Comparison of ENCODE assay signal across 12 mouse cellular contexts in the genomic region with DNA sequence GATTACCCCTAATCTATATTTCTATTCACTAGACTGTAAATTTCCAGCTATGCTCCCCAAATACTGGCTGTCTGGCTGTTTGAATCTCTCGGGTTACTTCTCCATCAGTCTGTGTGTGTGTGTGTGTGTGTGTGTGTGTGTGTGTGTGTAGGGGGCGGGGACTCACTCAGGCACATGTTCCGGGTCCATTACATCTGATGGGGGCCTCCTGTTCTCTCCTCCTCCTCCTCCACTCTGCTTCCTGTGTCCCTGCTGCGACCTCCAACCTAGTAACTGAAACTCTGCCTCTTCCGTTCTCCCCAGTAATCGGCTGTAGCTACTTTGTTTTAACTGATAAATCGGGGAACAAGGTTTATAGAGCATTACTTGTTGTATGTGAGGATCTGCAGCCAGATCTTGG. TPM values are rescaled to one million over a fixed set of nuclear protein-coding genes. Genes with fewer than 3 reads are reported as not detected.
A peak's percentile ranks its signal among the peaks of the same experiment; 100 is the strongest.
DNase-seq lines count a peak whose midpoint lies in the region; ATAC-seq lines count a peak whose summit lies in the region.
"Had no signal": no experiment of that assay in that cellular context is flagged by ENCODE, and none has a peak within 500 bp of the region (broad histone marks: within the 10 kb centered on the region; RNA-seq: fewer than 3 reads in every experiment).

No protein-coding gene starts in this region.

- peaks cover 20% of the 10 kb centered on the region for H3K36me3 ChIP-seq in intestine, embryonic 15.5 days
- H3K36me3 ChIP-seq in intestine, embryonic 16.5 days (ENCODE audit: control insufficient read depth, insufficient read depth, low read length): peaks cover 18% of the 10 kb centered on the region
- H3K36me3 ChIP-seq in hindbrain, embryonic 14.5 days (replicated peaks; ENCODE audit: control insufficient read depth, insufficient read depth): peaks cover 90% of the 10 kb centered on the region

- WGBS in intestine, embryonic 15.5 days: 34% methylated on average over 7 of the region's 7 CpGs
- WGBS in intestine, embryonic 16.5 days: 41% methylated on average over 7 of the region's 7 CpGs
- 81% methylated on average over 7 of the region's 7 CpGs for WGBS in hindbrain, embryonic 14.5 days

- no peaks in the 10 kb centered on the region for H3K9me3 ChIP-seq in intestine, embryonic 15.5 days
- no peaks in the 10 kb centered on the region for H3K9me3 ChIP-seq in intestine, embryonic 16.5 days (ENCODE audit: control insufficient read depth, low read length)
- H3K9me3 ChIP-seq in hindbrain, embryonic 14.5 days (ENCODE audit: control insufficient read depth, low read length): no peaks in the 10 kb centered on the region
- H3K9me3 ChIP-seq: limb, embryonic 15.5 days; midbrain, embryonic 12.5 days had no signal

- no peaks in the 10 kb centered on the region for H3K27me3 ChIP-seq in intestine, embryonic 15.5 days (replicated peaks)
- H3K27me3 ChIP-seq in intestine, embryonic 16.5 days (replicated peaks; ENCODE audit: control insufficient read depth, insufficient read depth, low read length): no peaks in the 10 kb centered on the region
- no peaks in the 10 kb centered on the region for H3K27me3 ChIP-seq in hindbrain, embryonic 14.5 days (ENCODE audit: control insufficient read depth, insufficient read depth, low read length)
- H3K27me3 ChIP-seq: limb, embryonic 15.5 days; midbrain, embryonic 12.5 days had no signal

- no peak overlapping the region for H3K9ac ChIP-seq in intestine, embryonic 15.5 days
- H3K9ac ChIP-seq in intestine, embryonic 16.5 days (ENCODE audit: low read depth, low read length): no peak overlapping the region
- no peak overlapping the region for H3K9ac ChIP-seq in hindbrain, embryonic 14.5 days
- H3K9ac ChIP-seq: limb, embryonic 15.5 days; midbrain, embryonic 12.5 days had no signal

- H3K27ac ChIP-seq in intestine, embryonic 15.5 days: no peak overlapping the region
- H3K27ac ChIP-seq in intestine, embryonic 16.5 days (ENCODE audit: low read length): no peak overlapping the region
- H3K27ac ChIP-seq in brown adipose tissue, adult 24 weeks (replicated peaks; ENCODE audit: low read depth, low read length): peak overlapping the region; percentile 59; the same call in 1 of the 2 replicates
- H3K27ac ChIP-seq in hindbrain, embryonic 14.5 days: no peak overlapping the region
- H3K27ac ChIP-seq: limb, embryonic 15.5 days; midbrain, embryonic 12.5 days had no signal

- H3K4me2 ChIP-seq in intestine, embryonic 15.5 days (replicated peaks): no peak overlapping the region
- no peak overlapping the region for H3K4me2 ChIP-seq in intestine, embryonic 16.5 days (ENCODE audit: low read depth, low read length)
- no peak overlapping the region for H3K4me2 ChIP-seq in hindbrain, embryonic 14.5 days (replicated peaks)
- H3K4me2 ChIP-seq: limb, embryonic 15.5 days; midbrain, embryonic 12.5 days had no signal

- peak; percentile 56 for DNase-seq in CD4-positive helper T cell, adult 2 months (ENCODE audit: low read depth, low spot score)
- DNase-seq in naive thymus-derived CD4-positive, alpha-beta T cell, adult 2 months (ENCODE audit: low read depth): peak; percentile 49
- DNase-seq in left cerebral cortex, adult 9 months (ENCODE audit: low spot score in 2 of 2): no peak
- no peak for DNase-seq in hindbrain, embryonic 14.5 days (ENCODE audit: low spot score)
- no peak for DNase-seq in adipocyte (ENCODE audit: low spot score)
- DNase-seq: cerebellum, adult 9-11 months; gastrocnemius, postnatal 36 days had no signal

- ATAC-seq in intestine, embryonic 15.5 days: peak; percentile 59; the same call in 1 of the 2 replicates
- ATAC-seq in intestine, embryonic 16.5 days: no peak; the same call in 1 of the 2 replicates
- no peak for ATAC-seq in hindbrain, embryonic 14.5 days (ENCODE audit: low FRiP score)

- no peaks in the 10 kb centered on the region for H3K4me1 ChIP-seq in intestine, embryonic 15.5 days (replicated peaks)
- peaks cover 7% of the 10 kb centered on the region; the same call in 1 of the 2 replicates for H3K4me1 ChIP-seq in intestine, embryonic 16.5 days (ENCODE audit: control insufficient read depth, insufficient read depth, low read length)
- peaks cover 5% of the 10 kb centered on the region; the same call in 1 of the 2 replicates for H3K4me1 ChIP-seq in brown adipose tissue, adult 24 weeks (ENCODE audit: control insufficient read depth, insufficient read depth, insufficient read length, low read length)
- no peaks in the 10 kb centered on the region for H3K4me1 ChIP-seq in hindbrain, embryonic 14.5 days (replicated peaks; ENCODE audit: control insufficient read depth, insufficient read depth, low read length)
- H3K4me1 ChIP-seq: limb, embryonic 15.5 days; midbrain, embryonic 12.5 days had no signal

- no peak overlapping the region for H3K4me3 ChIP-seq in intestine, embryonic 15.5 days (replicated peaks)
- H3K4me3 ChIP-seq in intestine, embryonic 16.5 days (ENCODE audit: low read length): no peak overlapping the region
- no peak overlapping the region for H3K4me3 ChIP-seq in brown adipose tissue, adult 24 weeks (ENCODE audit: insufficient read depth, low read depth, low read length)
- H3K4me3 ChIP-seq in hindbrain, embryonic 14.5 days (replicated peaks; ENCODE audit: low read length): no peak overlapping the region
- H3K4me3 ChIP-seq: limb, embryonic 15.5 days; midbrain, embryonic 12.5 days had no signal

RNA-seq across cellular contexts. Expression of gene Rnf41, which starts 13.1 kb away (rescaled TPM):
- polyA plus RNA-seq in intestine, embryonic 15.5 days (2015; fragmentation: Nextera tagmentation; extraction: Ambion mirVana): 36.6 and 37.5 TPM in 2 replicates
- 43.2 and 43.3 TPM in 2 replicates for polyA plus RNA-seq in intestine, embryonic 16.5 days (2015; fragmentation: Nextera tagmentation; extraction: Ambion mirVana)
- 15.1 and 17.1 TPM in 2 replicates for polyA plus RNA-seq in brown adipose tissue, adult 24 weeks (2012; ENCODE audit: insufficient read depth, insufficient read length, missing spikeins)
- polyA plus RNA-seq in hindbrain, embryonic 14.5 days (2014; fragmentation: Nextera tagmentation; extraction: Ambion mirVana): 70.9 and 83.7 TPM in 2 replicates

RNA-seq across cellular contexts. Expression of gene Nabp2, which starts 13.3 kb away (rescaled TPM):
- polyA plus RNA-seq in intestine, embryonic 15.5 days (2015; fragmentation: Nextera tagmentation; extraction: Ambion mirVana): 87.9 and 97.1 TPM in 2 replicates
- 104 TPM in 2 replicates for polyA plus RNA-seq in intestine, embryonic 16.5 days (2015; fragmentation: Nextera tagmentation; extraction: Ambion mirVana)
- polyA plus RNA-seq in brown adipose tissue, adult 24 weeks (2012; ENCODE audit: insufficient read depth, insufficient read length, missing spikeins): 67.1 and 87.6 TPM in 2 replicates
- polyA plus RNA-seq in hindbrain, embryonic 14.5 days (2014; fragmentation: Nextera tagmentation; extraction: Ambion mirVana): 134 and 140 TPM in 2 replicates

RNA-seq across cellular contexts. Expression of gene Slc39a5, which starts 23.6 kb away (rescaled TPM):
- polyA plus RNA-seq in intestine, embryonic 15.5 days (2015; fragmentation: Nextera tagmentation; extraction: Ambion mirVana): 114 and 141 TPM in 2 replicates
- polyA plus RNA-seq in intestine, embryonic 16.5 days (2015; fragmentation: Nextera tagmentation; extraction: Ambion mirVana): 207 and 242 TPM in 2 replicates
- polyA plus RNA-seq in brown adipose tissue, adult 24 weeks (2012; ENCODE audit: insufficient read depth, insufficient read length, missing spikeins): not detected in 2 replicates
- 0.22 TPM in 1 of 2 replicates, not detected in the other for polyA plus RNA-seq in hindbrain, embryonic 14.5 days (2014; fragmentation: Nextera tagmentation; extraction: Ambion mirVana)
- polyA plus RNA-seq: midbrain, embryonic 12.5 days had no signal

RNA-seq across cellular contexts. Expression of gene Smarcc2, which starts 34.4 kb away (rescaled TPM):
- polyA plus RNA-seq in intestine, embryonic 15.5 days (2015; fragmentation: Nextera tagmentation; extraction: Ambion mirVana): 62.5 TPM in 2 replicates
- 46.6 and 51.1 TPM in 2 replicates for polyA plus RNA-seq in intestine, embryonic 16.5 days (2015; fragmentation: Nextera tagmentation; extraction: Ambion mirVana)
- 63.7 and 94.7 TPM in 2 replicates for polyA plus RNA-seq in brown adipose tissue, adult 24 weeks (2012; ENCODE audit: insufficient read depth, insufficient read length, missing spikeins)
- polyA plus RNA-seq in hindbrain, embryonic 14.5 days (2014; fragmentation: Nextera tagmentation; extraction: Ambion mirVana): 184 and 191 TPM in 2 replicates

RNA-seq across cellular contexts. Expression of gene Ankrd52, which starts 47.7 kb away (rescaled TPM):
- 10.0 and 11.5 TPM in 2 replicates for polyA plus RNA-seq in intestine, embryonic 15.5 days (2015; fragmentation: Nextera tagmentation; extraction: Ambion mirVana)
- 6.7 and 7.2 TPM in 2 replicates for polyA plus RNA-seq in intestine, embryonic 16.5 days (2015; fragmentation: Nextera tagmentation; extraction: Ambion mirVana)
- polyA plus RNA-seq in brown adipose tissue, adult 24 weeks (2012; ENCODE audit: insufficient read depth, insufficient read length, missing spikeins): 16.9 and 22.4 TPM in 2 replicates
- polyA plus RNA-seq in hindbrain, embryonic 14.5 days (2014; fragmentation: Nextera tagmentation; extraction: Ambion mirVana): 13.0 and 15.4 TPM in 2 replicates

Comparison
In these comparisons a context has a peak if more than half of its experiments do, and no peak if none do; other contexts are left out.
1. DNase-seq: peak in CD4-positive helper T cell, adult 2 months (single experiment) and naive thymus-derived CD4-positive, alpha-beta T cell, adult 2 months (single experiment); none in left cerebral cortex, adult 9 months (0 of 2), hindbrain, embryonic 14.5 days (single experiment) and adipocyte (single experiment).
2. RNA of gene Slc39a5, which starts 23.6 kb away (polyA plus RNA-seq): 207 to 242 TPM in intestine, embryonic 16.5 days and 114 to 141 TPM in intestine, embryonic 15.5 days; 0.22 TPM in hindbrain, embryonic 14.5 days and not detected in brown adipose tissue, adult 24 weeks; every median in the first group is over 10 times any median in the second.